Mouse (Mus musculus) embryonic facial prominence, embryonic 12.5 days (tissue): ENCODE data around the gene Dcaf4. TPM values are rescaled to one million over a fixed set of nuclear protein-coding genes. Genes with fewer than 3 reads are reported as not detected.

Source experiments
- ATAC-seq: fragments of 200-750 bp; cut with Nextera tagmentation; 2 replicates; pipeline ENCODE4 v1.8.0; 2017; ENCODE audit not compliant: insufficient number of reproducible peaks, insufficient read depth, low FRiP score, low TSS enrichment
- H3K27ac ChIP-seq: fragments of 300-500 bp; sonication (generic); 2 replicates; pipeline ENCODE4 v1.5.1; 2016; ENCODE audit warnings: mild to moderate bottlenecking
- H3K27me3 ChIP-seq: fragments of 300-500 bp; sonication (generic); 2 replicates; pipeline ENCODE4 v1.6.1; 2016; ENCODE audit warnings: mild to moderate bottlenecking, moderate library complexity
- H3K36me3 ChIP-seq: fragments of 300-500 bp; sonication (generic); 2 replicates; pipeline ENCODE4 v1.6.1; 2016; ENCODE audit warnings: mild to moderate bottlenecking
- H3K4me1 ChIP-seq: fragments of 300-500 bp; sonication (generic); 2 replicates; pipeline ENCODE4 v1.6.1; 2016
- H3K4me2 ChIP-seq: fragments of 300-500 bp; sonication (generic); replicated peaks from 2 replicates; pipeline ENCODE4 v1.6.1; 2016; ENCODE audit warnings: mild to moderate bottlenecking, moderate library complexity
- H3K4me3 ChIP-seq: fragments of 300-500 bp; sonication (generic); 2 replicates; pipeline ENCODE4 v1.5.1; 2016; ENCODE audit warnings: mild to moderate bottlenecking
- H3K9ac ChIP-seq: fragments of 300-500 bp; sonication (generic); 2 replicates; pipeline ENCODE4 v1.6.1; 2016; ENCODE audit warnings: mild to moderate bottlenecking, moderate library complexity
- H3K9me3 ChIP-seq: fragments of 300-500 bp; sonication (generic); 2 replicates; pipeline ENCODE4 v1.6.1; 2016; ENCODE audit warnings: mild to moderate bottlenecking, moderate library complexity
- WGBS: fragments of 180-500 bp; shearing (Covaris S2); methylation state at CpG from one replicate; pipeline ENCODE4 v1.1.7; 2016; 5-methylcytosine and 5-hydroxymethylcytosine counted together
- polyA plus RNA-seq: library from polyadenylated mRNA; unstranded; fragments of >200 nt; fragmentation: Nextera tagmentation; extraction: Ambion mirVana; gene quantifications from 2 replicates; pipeline ENCODE4 v1.2.1, GENCODE M21; 2016

Dcaf4 gene
- polyA plus RNA-seq, 1 experiment from 2014 or later: 33.4 TPM

DNA sequence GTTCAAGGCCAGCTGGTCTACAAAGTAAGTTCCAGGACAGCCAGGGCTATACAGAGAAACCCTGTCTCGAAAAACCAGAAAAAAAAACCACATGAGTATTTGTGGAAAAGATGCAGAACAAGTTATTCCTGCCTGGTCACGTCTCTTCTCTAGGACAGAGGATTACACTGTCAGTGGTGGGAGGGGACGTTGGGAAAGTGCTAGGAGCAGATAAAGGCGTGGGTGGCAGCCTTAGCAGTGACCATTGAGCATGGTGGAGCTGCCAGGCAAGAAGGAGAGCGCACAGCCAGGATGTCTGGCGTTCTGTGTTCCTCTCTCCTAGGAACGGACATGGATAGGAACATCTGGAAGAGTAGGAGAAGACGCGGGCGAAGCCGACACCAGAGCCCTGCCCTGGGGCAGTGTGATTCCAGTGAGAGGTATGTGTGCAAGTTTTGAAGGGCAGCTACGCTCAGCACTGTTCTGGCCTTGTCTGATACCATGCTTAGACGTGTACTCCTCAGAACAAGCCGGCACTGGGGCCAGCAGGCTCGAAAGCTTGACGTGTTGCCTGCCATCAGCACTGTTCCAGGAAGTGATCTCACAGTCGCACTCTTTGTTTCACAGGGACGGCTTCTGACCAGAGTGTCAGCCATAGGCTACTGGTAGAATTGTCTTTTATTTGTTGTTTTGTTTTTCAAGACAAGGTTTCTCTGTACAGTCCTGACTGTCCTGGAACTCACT lies 5.7 kb downstream of the Dcaf4 start:
- WGBS: 55% methylated on average over 18 of the region's 18 CpGs
- Histone ChIP-seq H3K4me3 (no peak overlapping the region), H3K36me3 (peaks cover 14% of the 10 kb centered on the region), H3K9me3 (no peaks in the 10 kb centered on the region), H3K4me2 (no peak overlapping the region), H3K4me1 (peaks cover 11% of the 10 kb centered on the region), H3K27me3 (no peaks in the 10 kb centered on the region), H3K9ac (no peak overlapping the region), H3K27ac (peak overlapping the region; percentile 26; the same call in 1 of the 2 replicates)
- ATAC-seq: no peak

DNA sequence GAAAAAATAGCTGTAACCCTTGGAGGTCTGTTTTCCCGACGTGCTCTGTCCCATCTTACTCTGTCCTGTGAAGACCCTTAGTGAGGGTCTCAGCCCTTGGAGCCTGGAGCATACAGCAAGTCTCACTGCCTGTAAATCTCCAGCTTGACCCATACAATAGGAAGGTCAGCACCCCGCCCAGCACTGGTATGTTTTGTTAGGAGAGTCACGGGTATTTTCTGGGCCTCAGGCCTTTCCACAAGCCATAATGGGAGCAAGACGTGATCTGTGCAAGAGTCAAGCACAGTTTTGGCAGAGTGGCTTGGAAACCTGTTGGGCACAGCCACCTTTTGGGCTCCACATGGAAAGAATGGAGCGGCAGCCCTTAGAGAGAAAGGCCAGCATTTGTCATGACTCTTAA lies 7.5 kb downstream of the Dcaf4 start:
- WGBS: 42% methylated on average over 6 of the region's 6 CpGs
- H3K9me3 ChIP-seq: no peaks in the 10 kb centered on the region
- H3K4me1 ChIP-seq: 0 out of 2 replicates have a peak, but pooled peaks cover 4% of the 10 kb centered on the region
- ATAC-seq: no peak
- peaks cover 30% of the 10 kb centered on the region for H3K36me3 ChIP-seq
- H3K4me2 ChIP-seq: no peak overlapping the region
- no peak overlapping the region for H3K9ac ChIP-seq
- no peaks in the 10 kb centered on the region for H3K27me3 ChIP-seq
- H3K4me3 ChIP-seq: no peak overlapping the region
- no peak overlapping the region for H3K27ac ChIP-seq

- no peak overlapping the region for H3K27ac ChIP-seq
- H3K4me3 ChIP-seq: no peak overlapping the region
- no peak overlapping the region for H3K4me2 ChIP-seq
- H3K27me3 ChIP-seq: no peaks in the 10 kb centered on the region
- 85% methylated on average over 5 of the region's 5 CpGs for WGBS
- H3K9ac ChIP-seq: no peak overlapping the region
- H3K36me3 ChIP-seq: peaks cover 33% of the 10 kb centered on the region
- H3K9me3 ChIP-seq: no peaks in the 10 kb centered on the region
- H3K4me1 ChIP-seq: 0 out of 2 replicates have a peak, but pooled peaks cover 4% of the 10 kb centered on the region
- no peak for ATAC-seq
Measured at GRCm38 (mm10) chr12:83528665-83529064, 8.4 kb downstream of the Dcaf4 start.

- Histone ChIP-seq H3K27ac (no peak overlapping the region), H3K4me2 (no peak overlapping the region), H3K9me3 (no peaks in the 10 kb centered on the region), H3K9ac (no peak overlapping the region), H3K36me3 (peaks cover 48% of the 10 kb centered on the region), H3K4me1 (peaks cover 7% of the 10 kb centered on the region; the same call in 1 of the 2 replicates), H3K4me3 (no peak overlapping the region), H3K27me3 (no peaks in the 10 kb centered on the region)
- WGBS: 88% methylated on average over 6 of the region's 6 CpGs
- ATAC-seq: no peak
Measured at GRCm38 (mm10) chr12:83531992-83532391, 11.7 kb downstream of the Dcaf4 start.

GRCm38 (mm10) chr12:83532966-83533365 lies 12.7 kb downstream of the Dcaf4 start:
- Histone ChIP-seq H3K27ac (no peak overlapping the region), H3K4me1 (peaks cover 7% of the 10 kb centered on the region; the same call in 1 of the 2 replicates), H3K9me3 (no peaks in the 10 kb centered on the region), H3K27me3 (no peaks in the 10 kb centered on the region), H3K4me2 (no peak overlapping the region), H3K4me3 (no peak overlapping the region), H3K9ac (no peak overlapping the region), H3K36me3 (peaks cover 52% of the 10 kb centered on the region)
- 90% methylated on average over 3 of the region's 3 CpGs for WGBS
- no peak for ATAC-seq

DNA sequence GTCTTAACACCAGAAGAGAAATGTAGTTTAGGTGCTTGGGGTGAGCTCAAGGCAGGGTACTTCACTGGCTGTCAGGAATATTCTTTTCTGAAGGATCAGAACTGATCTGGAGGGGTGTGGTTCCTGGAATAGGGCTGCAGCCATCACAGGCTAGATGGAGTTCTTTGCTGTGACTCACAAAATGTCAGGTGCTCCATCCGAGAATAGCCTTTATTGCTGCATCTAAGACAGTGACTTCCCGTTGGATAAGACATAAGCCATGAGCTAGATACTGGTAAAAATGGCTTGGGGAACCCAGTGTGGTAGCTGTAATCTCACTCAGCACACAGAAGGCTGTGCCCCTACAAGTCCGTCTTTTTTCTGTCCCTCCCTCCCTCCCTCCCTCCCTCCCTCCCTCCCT lies 13.9 kb downstream of the Dcaf4 start:
- 77% methylated on average over 3 of the region's 3 CpGs for WGBS
- Histone ChIP-seq H3K4me1 (peaks cover 7% of the 10 kb centered on the region; the same call in 1 of the 2 replicates), H3K4me3 (no peak overlapping the region), H3K9me3 (no peaks in the 10 kb centered on the region), H3K4me2 (no peak overlapping the region), H3K36me3 (peaks cover 64% of the 10 kb centered on the region), H3K9ac (no peak overlapping the region), H3K27me3 (no peaks in the 10 kb centered on the region), H3K27ac (no peak overlapping the region)
- no peak for ATAC-seq

DNA sequence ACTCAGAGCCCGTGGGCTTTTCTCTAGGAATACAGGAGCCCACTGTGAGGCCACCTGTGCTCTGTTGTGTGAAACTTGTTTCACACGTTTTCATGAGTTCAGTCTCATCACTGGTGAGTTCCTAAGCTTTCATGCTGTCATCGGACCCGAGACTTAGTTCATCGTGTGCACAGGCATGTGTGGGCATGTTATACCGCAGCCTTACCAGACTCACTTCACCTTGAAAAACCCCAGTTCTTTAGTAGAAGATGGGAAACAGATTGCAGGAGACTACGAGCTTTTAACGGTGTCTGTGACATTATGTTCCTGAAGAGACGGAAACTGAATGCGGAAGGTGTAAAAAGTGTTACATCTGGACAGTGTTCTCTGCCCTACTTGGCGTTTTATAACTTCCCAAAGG lies 15.2 kb downstream of the Dcaf4 start:
- H3K36me3 ChIP-seq: peaks cover 69% of the 10 kb centered on the region
- no peak overlapping the region for H3K27ac ChIP-seq
- no peaks in the 10 kb centered on the region for H3K9me3 ChIP-seq
- WGBS: 81% methylated on average over 11 of the region's 11 CpGs
- no peak for ATAC-seq
- H3K4me3 ChIP-seq: no peak overlapping the region
- H3K4me2 ChIP-seq: no peak overlapping the region
- no peak overlapping the region for H3K9ac ChIP-seq
- no peaks in the 10 kb centered on the region for H3K27me3 ChIP-seq
- H3K4me1 ChIP-seq: peaks cover 7% of the 10 kb centered on the region; the same call in 1 of the 2 replicates

GRCm38 (mm10) chr12:83536039-83536438 lies 15.8 kb downstream of the Dcaf4 start:
- H3K27ac ChIP-seq: no peak overlapping the region
- no peak for ATAC-seq
- no peak overlapping the region for H3K4me3 ChIP-seq
- peaks cover 7% of the 10 kb centered on the region; the same call in 1 of the 2 replicates for H3K4me1 ChIP-seq
- H3K4me2 ChIP-seq: no peak overlapping the region
- 71% methylated on average over 9 of the region's 9 CpGs for WGBS
- H3K9me3 ChIP-seq: no peaks in the 10 kb centered on the region
- H3K36me3 ChIP-seq: peaks cover 70% of the 10 kb centered on the region
- no peaks in the 10 kb centered on the region for H3K27me3 ChIP-seq
- H3K9ac ChIP-seq: no peak overlapping the region

DNA sequence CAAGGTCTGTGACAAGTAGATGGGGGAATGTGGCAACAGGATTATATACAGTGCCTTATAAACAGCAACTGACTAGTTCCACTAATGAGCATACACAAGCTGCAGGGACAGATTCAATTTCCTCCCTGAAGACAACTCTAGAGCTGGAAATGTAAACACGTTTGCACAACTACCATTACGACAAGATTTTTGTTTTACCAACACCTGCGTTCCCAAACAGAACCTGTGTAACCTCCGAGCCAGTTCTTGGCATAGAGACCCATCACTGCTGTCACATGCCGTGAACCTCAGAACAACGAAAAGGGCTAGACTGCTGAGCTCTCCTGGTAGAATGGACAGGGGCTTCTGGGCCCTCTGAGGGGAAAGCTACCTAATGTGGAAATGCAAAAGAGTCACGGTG lies 23.7 kb downstream of the Dcaf4 start:
- Histone ChIP-seq H3K27ac (no peak overlapping the region), H3K4me2 (no peak overlapping the region), H3K9ac (no peak overlapping the region), H3K9me3 (no peaks in the 10 kb centered on the region), H3K4me1 (no peaks in the 10 kb centered on the region), H3K36me3 (peaks cover 54% of the 10 kb centered on the region), H3K27me3 (no peaks in the 10 kb centered on the region), H3K4me3 (no peak overlapping the region)
- no peak for ATAC-seq
- 84% methylated on average over 7 of the region's 7 CpGs for WGBS

DNA sequence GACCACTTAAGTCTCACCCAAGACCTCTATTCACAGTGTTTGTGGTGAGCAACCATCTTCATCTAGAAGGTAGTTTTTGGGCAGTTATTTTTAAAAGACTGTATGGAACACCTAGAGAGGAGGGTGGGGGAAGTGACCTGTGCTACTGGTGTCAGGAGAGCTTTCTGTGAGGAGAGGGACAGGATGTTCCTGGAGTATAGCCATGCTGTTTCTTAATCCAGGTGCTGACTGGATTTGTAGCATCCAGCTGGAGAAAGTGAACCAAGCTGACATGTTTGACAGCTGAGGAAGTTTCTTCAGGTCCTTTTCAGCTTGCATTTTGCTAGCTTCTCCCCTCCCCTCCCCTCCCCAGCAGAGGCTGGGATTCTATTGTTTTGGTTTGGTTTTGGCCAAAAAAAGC lies 24.5 kb downstream of the Dcaf4 start:
- H3K4me3 ChIP-seq: no peak overlapping the region
- H3K27ac ChIP-seq: no peak overlapping the region
- ATAC-seq: no peak
- no peaks in the 10 kb centered on the region for H3K9me3 ChIP-seq
- H3K9ac ChIP-seq: no peak overlapping the region
- peaks cover 52% of the 10 kb centered on the region for H3K36me3 ChIP-seq
- no peaks in the 10 kb centered on the region for H3K27me3 ChIP-seq
- no peaks in the 10 kb centered on the region for H3K4me1 ChIP-seq
- no peak overlapping the region for H3K4me2 ChIP-seq

DNA sequence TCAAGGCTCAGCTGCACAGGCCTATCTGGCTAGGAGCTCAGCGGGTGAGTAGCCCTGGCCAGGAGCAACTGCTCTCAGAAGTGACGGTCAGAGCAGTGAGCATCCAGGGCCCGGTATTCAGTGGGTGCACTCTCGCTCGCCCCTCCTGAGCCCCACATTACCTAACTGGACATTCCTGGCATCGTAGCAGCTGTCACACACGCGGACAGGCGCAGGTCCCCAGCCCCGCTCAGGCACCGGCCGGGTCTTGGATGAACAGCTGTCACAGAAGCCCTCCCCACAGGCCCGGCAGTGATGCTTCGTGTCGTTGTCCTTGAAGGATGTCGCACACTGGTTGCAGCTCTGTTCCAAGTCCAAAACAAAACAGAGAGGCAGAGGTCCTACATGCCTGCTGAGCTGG lies 31.0 kb downstream of the Dcaf4 start:
- no peaks in the 10 kb centered on the region for H3K27me3 ChIP-seq
- no peaks in the 10 kb centered on the region for H3K4me1 ChIP-seq
- ATAC-seq: no peak
- 91% methylated on average over 16 of the region's 16 CpGs for WGBS
- peaks cover 85% of the 10 kb centered on the region for H3K36me3 ChIP-seq
- no peaks in the 10 kb centered on the region for H3K9me3 ChIP-seq
- no peak overlapping the region for H3K27ac ChIP-seq
- no peak overlapping the region for H3K4me3 ChIP-seq
- H3K9ac ChIP-seq: no peak overlapping the region
- H3K4me2 ChIP-seq: no peak overlapping the region

GRCm38 (mm10) chr12:83553816-83554215 lies 33.5 kb downstream of the Dcaf4 start:
- no peak overlapping the region for H3K4me2 ChIP-seq
- no peaks in the 10 kb centered on the region for H3K27me3 ChIP-seq
- H3K9me3 ChIP-seq: no peaks in the 10 kb centered on the region
- no peak for ATAC-seq
- H3K36me3 ChIP-seq: peaks cover 83% of the 10 kb centered on the region
- no peak overlapping the region for H3K4me3 ChIP-seq
- WGBS: 85% methylated on average over 4 of the region's 4 CpGs
- H3K4me1 ChIP-seq: no peaks in the 10 kb centered on the region
- H3K9ac ChIP-seq: no peak overlapping the region
- no peak overlapping the region for H3K27ac ChIP-seq
